Mouse (Mus musculus): ENCODE results near the gene Rnf25. TPM values are rescaled to one million over a fixed set of nuclear protein-coding genes. Genes with fewer than 3 reads are reported as not detected.

The Rnf25 gene
- polyA plus RNA-seq (2012; ENCODE audit: insufficient read depth, low replicate concordance), result 14.9 and 27.3 TPM in 2 replicates

DNA sequence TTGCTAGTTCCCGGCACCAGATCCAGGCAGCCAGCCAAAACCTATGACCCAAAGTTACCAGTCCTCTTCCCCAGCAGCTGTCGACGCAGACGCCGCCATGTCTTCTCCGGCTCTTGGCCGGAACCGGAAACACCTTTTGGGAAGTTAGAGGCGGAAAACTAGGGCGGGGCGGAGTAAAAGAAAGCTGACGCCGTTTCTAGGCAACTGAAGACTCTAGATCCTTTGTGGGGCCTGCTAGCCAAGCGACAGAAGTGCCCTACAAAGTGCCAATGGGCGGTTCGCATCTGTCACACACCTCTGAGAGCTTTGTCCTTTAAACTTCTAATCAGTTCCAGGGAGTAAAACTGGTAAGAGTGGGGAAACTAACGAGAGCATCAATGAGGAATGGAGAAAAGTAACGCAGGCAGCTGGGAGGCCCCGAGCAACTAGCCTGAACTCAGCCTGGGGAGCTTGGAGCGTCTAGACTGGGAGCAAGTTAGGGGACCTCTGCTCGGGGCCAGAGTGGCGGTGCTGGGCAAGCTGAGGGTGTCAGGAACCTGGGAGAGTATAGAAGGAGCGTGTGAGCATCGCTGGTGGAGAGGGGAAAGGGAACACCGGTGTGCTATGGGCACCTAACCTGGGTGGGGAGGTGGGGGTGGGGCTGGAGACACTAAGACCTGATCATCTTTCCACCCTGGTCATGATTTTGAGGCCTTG, at the start of gene Rnf25, which contains the start of gene Stk36:
TSS of gene Rnf25 (minus strand) at position 131 of the 696 bp plus-strand sequence.
TSS of gene Stk36 (plus strand) at position 179 of the 696 bp plus-strand sequence.
- peaks cover 19% of the 10 kb centered on the region for H3K4me1 ChIP-seq
- peak within 1 kb of the TSS; percentile 100 for H3K4me3 ChIP-seq (replicated peaks)
- H3K9me3 ChIP-seq, result no peaks in the 10 kb centered on the region
- H3K27me3 ChIP-seq (replicated peaks), result no peaks in the 10 kb centered on the region
- peaks cover 24% of the 10 kb centered on the region for H3K36me3 ChIP-seq (replicated peaks; ENCODE audit: low read length)
- TF ChIP-seq GATA1 (IDR thresholded peaks at IDR 0.05; ENCODE audit: borderline replicate concordance, low read length) (no peak), FLI1 (IDR thresholded peaks at IDR 0.05; ENCODE audit: low read length) (no peak)

DNA sequence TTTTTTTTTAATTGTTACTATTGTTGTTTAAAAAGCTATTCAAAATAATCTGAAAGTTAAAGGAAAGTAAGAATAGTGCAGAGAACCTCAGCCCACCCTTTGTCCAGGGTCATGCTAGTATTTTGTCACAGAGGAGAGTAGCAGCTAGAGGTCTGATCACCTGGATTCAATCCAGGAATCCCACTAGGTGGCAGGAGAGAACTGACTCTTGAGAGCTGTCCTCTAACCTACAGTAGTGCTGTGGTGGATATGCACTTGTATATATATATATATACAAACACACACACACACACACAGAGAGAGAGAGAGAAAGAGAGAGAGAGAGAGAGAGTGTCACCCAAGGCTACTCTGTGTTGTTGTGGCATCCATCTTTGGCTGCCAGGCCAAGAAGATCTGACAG, 42.7 kb upstream of the Rnf25 start:
- TF ChIP-seq FLI1 (IDR thresholded peaks at IDR 0.05; ENCODE audit: low read length) (no peak), GATA1 (IDR thresholded peaks at IDR 0.05; ENCODE audit: borderline replicate concordance, low read length) (no peak)
- Histone ChIP-seq H3K36me3 (replicated peaks; ENCODE audit: low read length) (no peaks in the 10 kb centered on the region), H3K4me3 (replicated peaks) (no peak overlapping the region), H3K4me1 (no peaks in the 10 kb centered on the region), H3K9me3 (no peaks in the 10 kb centered on the region), H3K27me3 (replicated peaks) (peaks cover 11% of the 10 kb centered on the region)

DNA sequence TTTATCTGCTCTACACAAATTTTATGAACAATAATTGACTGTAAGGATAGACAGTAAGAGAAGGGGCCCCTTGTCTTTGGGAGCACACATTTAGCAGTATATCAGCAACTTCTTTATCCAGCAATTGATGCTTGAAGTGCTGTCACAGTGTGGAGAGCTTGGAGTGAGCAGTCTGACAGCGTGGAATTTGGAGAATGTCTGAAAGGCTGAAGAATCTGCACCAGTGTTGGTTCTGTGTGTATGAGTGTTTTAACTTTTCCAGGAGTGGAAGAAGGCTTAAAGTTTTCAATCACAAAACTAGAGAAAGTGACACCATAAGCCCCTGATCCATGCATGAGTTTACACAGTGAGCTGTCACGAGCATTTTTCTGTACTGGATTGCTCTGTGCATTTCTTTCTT, 42.3 kb upstream of the Rnf25 start:
- no peaks in the 10 kb centered on the region for H3K4me1 ChIP-seq
- TF ChIP-seq FLI1 (IDR thresholded peaks at IDR 0.05; ENCODE audit: low read length) (no peak), GATA1 (IDR thresholded peaks at IDR 0.05; ENCODE audit: borderline replicate concordance, low read length) (no peak)
- H3K36me3 ChIP-seq (replicated peaks; ENCODE audit: low read length), result no peaks in the 10 kb centered on the region
- H3K9me3 ChIP-seq, result no peaks in the 10 kb centered on the region
- peaks cover 10% of the 10 kb centered on the region for H3K27me3 ChIP-seq (replicated peaks)
- no peak overlapping the region for H3K4me3 ChIP-seq (replicated peaks)

DNA sequence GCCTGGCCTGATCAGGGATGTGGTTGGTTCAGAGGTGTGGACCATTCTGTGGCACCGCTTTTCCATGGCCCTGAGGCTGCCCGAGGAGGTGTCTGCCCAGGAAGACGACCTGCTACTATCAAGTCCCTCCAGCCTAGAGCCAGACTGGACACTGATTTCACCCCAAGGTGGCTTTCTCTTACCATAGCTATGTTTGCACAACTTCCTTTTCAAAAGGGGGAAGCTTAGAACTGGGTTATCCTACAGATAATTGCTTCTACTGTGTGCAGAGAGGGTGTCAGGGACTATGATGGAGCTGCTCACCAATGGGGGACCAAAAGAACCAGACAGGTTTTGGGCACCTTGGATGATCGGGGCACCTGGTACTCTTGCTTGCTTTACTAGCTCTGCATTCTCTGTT, 31.5 kb upstream of the Rnf25 start:
- Histone ChIP-seq H3K4me3 (replicated peaks) (no peak overlapping the region), H3K9me3 (no peaks in the 10 kb centered on the region), H3K36me3 (replicated peaks; ENCODE audit: low read length) (no peaks in the 10 kb centered on the region), H3K4me1 (no peaks in the 10 kb centered on the region), H3K27me3 (replicated peaks) (peaks cover 46% of the 10 kb centered on the region)
- TF ChIP-seq FLI1 (IDR thresholded peaks at IDR 0.05; ENCODE audit: low read length), result no peak
- no peak for TF ChIP-seq GATA1 (IDR thresholded peaks at IDR 0.05; ENCODE audit: borderline replicate concordance, low read length)

DNA sequence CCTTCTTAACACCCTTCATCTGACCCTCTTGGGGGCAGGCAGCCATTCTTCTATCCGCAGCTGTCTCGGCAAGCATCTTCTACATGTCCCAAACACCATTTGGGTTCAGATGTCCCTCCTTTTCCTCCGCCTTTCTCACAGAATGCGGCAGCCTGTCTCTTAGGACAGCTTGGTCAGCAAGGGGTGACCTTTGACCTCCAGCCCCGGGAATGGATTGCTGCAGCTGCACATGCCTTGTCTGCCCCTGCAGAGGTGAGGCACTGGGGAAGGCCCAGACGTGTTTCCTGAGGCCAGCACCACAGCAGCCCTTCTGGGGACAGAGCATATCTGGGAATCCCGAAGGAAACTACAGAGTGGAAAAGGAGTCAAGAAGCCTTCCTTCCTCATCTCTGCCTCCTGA, 26.8 kb upstream of the Rnf25 start:
- Histone ChIP-seq H3K36me3 (replicated peaks; ENCODE audit: low read length) (no peaks in the 10 kb centered on the region), H3K4me1 (no peaks in the 10 kb centered on the region), H3K27me3 (replicated peaks) (peaks cover 42% of the 10 kb centered on the region), H3K9me3 (no peaks in the 10 kb centered on the region), H3K4me3 (replicated peaks) (no peak overlapping the region)
- TF ChIP-seq FLI1 (IDR thresholded peaks at IDR 0.05; ENCODE audit: low read length) (no peak), GATA1 (IDR thresholded peaks at IDR 0.05; ENCODE audit: borderline replicate concordance, low read length) (no peak)

DNA sequence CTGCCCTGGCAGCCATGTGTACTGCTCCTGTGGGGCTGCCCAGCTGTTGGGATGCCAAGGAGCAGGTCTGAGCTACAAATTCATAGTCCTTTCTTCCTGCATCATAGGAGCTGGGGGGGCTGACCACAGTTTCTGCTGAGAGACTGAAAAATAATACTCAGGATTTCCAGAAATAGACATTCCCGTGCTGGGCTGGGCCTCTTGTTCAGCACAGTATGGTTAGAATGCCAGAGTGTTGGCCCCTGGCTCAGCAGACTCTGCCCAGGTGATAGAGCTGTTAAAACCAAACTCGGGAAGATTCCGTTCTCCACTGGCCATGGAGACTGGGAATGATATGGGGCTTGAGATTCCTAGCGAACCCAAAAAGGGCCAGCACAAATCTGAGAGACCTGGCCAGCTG, 24.9 kb upstream of the Rnf25 start:
- Histone ChIP-seq H3K9me3 (no peaks in the 10 kb centered on the region), H3K36me3 (replicated peaks; ENCODE audit: low read length) (no peaks in the 10 kb centered on the region), H3K4me3 (replicated peaks) (no peak overlapping the region), H3K27me3 (replicated peaks) (peaks cover 43% of the 10 kb centered on the region), H3K4me1 (no peaks in the 10 kb centered on the region)
- TF ChIP-seq GATA1 (IDR thresholded peaks at IDR 0.05; ENCODE audit: borderline replicate concordance, low read length), result no peak
- TF ChIP-seq FLI1 (IDR thresholded peaks at IDR 0.05; ENCODE audit: low read length), result no peak

DNA sequence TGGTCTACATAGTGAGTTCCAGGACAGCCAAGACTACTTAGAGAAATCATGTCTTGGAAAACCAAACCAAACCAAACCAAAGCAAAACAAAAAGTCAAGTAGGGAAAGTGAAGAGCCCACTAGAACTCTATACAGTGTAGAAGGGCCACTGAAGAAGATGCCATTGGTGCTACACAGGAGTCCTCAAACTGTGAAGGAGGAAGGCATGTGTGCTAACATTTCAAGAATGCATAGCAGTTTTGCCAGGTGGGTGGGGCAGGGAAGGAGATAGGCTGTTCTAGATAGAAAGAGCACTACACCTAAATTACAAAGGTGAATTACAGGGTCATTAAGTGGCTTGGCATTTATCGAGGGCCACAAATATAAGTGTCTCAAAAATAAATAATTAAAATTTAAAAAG, 23.0 kb upstream of the Rnf25 start:
- TF ChIP-seq GATA1 (IDR thresholded peaks at IDR 0.05; ENCODE audit: borderline replicate concordance, low read length) (no peak), FLI1 (IDR thresholded peaks at IDR 0.05; ENCODE audit: low read length) (no peak)
- Histone ChIP-seq H3K4me1 (no peaks in the 10 kb centered on the region), H3K4me3 (replicated peaks) (no peak overlapping the region), H3K9me3 (no peaks in the 10 kb centered on the region), H3K27me3 (replicated peaks) (peaks cover 41% of the 10 kb centered on the region), H3K36me3 (replicated peaks; ENCODE audit: low read length) (no peaks in the 10 kb centered on the region)

DNA sequence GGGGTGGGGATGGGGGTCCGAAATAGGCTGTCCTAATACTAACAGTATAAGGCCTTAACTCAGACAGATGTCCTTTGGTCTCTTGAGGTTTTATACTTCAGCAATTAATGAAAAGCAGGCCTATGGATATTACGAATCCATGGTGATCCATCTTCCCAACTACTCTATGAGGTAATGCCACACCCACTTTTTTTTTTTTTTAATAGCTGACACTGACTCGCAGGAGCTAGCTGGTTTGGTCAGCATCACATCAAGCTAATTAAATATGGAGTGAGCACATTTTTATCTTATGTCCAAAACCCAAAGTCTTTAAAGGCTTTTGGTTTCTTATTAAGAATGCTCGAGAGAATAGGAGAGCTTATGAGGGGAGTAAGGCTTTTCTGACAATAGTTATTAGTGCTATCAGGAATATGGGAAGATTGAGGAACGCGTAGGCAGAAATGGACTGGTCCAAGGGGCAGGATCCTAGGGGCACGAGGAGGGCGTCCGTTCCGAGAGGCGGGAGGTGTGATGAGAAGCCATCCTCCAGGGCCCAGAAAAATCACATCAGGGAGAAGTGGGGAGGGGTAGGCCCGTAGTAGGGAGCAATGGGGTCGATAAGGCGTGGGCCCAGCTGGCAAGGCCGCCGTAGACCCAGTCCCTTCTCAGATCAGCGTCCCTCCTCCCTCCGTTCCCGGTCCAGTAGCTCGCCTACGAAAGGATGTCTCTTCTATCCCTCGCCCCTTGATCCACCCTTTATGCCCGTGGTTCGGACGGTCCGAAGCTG, 513 bp downstream of the Rnf25 start:
- no peak for TF ChIP-seq FLI1 (IDR thresholded peaks at IDR 0.05; ENCODE audit: low read length)
- no peak for TF ChIP-seq GATA1 (IDR thresholded peaks at IDR 0.05; ENCODE audit: borderline replicate concordance, low read length)
- Histone ChIP-seq H3K36me3 (replicated peaks; ENCODE audit: low read length) (peaks cover 29% of the 10 kb centered on the region), H3K27me3 (replicated peaks) (no peaks in the 10 kb centered on the region), H3K4me3 (replicated peaks) (peak overlapping the region; percentile 100), H3K9me3 (no peaks in the 10 kb centered on the region), H3K4me1 (peaks cover 20% of the 10 kb centered on the region)

DNA sequence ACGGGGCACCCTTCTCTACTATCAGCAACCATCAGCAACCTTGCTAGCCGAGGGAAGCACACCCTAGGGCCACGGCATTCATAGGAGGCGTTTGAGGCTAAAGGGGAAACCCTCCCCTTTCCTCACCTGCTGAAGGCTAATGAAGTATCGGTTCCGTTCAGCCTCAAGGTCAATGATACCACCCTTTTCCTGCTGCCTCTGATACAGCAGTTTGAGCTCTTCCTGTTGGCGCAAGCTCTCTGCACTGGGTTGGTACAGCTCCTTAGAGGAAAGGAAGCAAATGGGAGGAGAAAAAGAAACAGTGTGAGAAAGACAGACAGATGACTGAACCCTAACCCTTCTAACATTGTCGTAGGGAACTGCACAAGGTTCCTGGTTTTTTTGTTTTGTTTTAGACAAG, 6.8 kb downstream of the Rnf25 start:
- no peaks in the 10 kb centered on the region for H3K9me3 ChIP-seq
- H3K4me1 ChIP-seq, result peaks cover 28% of the 10 kb centered on the region
- TF ChIP-seq FLI1 (IDR thresholded peaks at IDR 0.05; ENCODE audit: low read length), result no peak
- no peak for TF ChIP-seq GATA1 (IDR thresholded peaks at IDR 0.05; ENCODE audit: borderline replicate concordance, low read length)
- H3K27me3 ChIP-seq (replicated peaks), result no peaks in the 10 kb centered on the region
- peak overlapping the region; percentile 78 for H3K4me3 ChIP-seq (replicated peaks)
- peaks cover 84% of the 10 kb centered on the region for H3K36me3 ChIP-seq (replicated peaks; ENCODE audit: low read length)
